Mouse (Mus musculus): ENCODE data around the gene Eif3m.

- TF ChIP-seq POLR2A (IDR thresholded peaks at IDR 0.05; ENCODE audit: borderline replicate concordance, insufficient read depth, low read length) (no peak), CTCF (IDR thresholded peaks at IDR 0.05; ENCODE audit: borderline replicate concordance, insufficient read depth, low read depth, low read length) (no peak)
Observed at GRCm38 (mm10) chr2:105021836-105022235, 5.0 kb upstream of the Eif3m start.

All from cerebellum, adult 2 months (tissue).